Mouse (Mus musculus) R1 (cell line): ENCODE data around the gene Hes5.

ENCODE experiments used
- DNase-seq: peaks from one replicate; pipeline ENCODE4 v3.0.0-alpha.2; 2018; ENCODE audit warnings: low read depth, low spot score

Gene Hes5

DNA sequence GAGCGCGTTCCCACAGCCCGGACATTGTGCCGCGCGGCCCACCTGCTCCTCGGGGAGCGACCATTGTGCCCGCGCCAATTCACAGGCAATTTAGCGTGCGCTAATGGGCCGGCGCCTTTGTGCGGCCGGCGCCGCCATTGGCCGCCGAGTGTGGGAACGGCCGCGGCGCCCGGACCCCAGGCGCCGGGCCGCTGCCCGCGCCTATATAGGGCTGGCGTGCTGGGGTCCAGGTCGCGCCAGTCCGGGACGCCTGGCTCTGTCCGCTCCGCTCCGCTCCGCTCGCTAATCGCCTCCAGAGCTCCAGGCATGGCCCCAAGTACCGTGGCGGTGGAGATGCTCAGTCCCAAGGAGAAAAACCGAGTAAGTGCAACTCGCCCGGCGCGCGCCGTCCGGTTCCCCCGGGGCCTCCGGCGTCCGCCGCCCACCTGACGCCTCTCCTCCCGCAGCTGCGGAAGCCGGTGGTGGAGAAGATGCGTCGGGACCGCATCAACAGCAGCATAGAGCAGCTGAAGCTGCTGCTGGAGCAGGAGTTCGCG, at the start of gene Hes5:
TSS of gene Hes5 (plus strand) at position 234 of the 536 bp plus-strand sequence.
- peak; percentile 52 for DNase-seq

DNA sequence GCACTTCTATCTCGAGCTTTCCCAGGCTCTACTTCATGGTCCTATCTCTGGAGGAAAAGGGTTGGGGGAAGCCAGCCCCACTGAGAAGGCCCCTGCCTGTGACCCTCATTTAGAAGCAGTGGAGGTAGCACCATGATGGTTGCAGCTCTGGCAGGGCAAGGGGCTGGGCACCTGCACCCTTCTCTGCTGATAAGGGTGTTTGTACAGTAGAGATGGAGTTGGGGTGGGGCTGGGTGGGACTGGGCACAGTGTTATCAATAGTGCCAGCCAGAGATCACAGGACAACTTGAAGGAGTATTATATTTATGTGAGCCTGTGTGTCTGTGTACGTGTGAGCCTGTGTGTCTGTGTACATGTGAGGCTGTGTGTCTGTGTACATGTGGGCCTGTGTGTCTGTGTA, 49.1 kb upstream of the Hes5 start:
- no peak for DNase-seq

- no peak for DNase-seq
These were observed 46.9 kb upstream of the Hes5 start for GRCm38 (mm10) chr4:154913845-154914244.

DNA sequence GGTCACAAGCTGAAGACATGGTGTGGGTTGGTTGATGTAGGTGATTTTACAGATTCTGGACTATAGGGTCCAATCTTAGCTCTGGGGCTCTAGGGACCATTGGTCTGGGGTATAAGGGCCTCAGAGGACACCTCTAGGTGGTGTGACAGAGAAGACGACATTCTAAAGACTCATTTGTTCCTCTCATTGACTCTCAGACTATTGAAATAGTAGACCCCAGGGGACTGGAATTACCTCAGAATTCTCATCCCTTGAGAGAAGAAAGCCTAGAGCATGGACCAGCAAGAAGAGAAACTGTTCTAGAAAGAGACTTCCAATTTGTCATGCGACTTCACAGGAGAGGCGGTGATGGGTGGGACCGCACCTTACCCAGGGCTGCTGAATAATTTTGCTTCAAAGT, 46.5 kb upstream of the Hes5 start:
- DNase-seq: no peak

DNA sequence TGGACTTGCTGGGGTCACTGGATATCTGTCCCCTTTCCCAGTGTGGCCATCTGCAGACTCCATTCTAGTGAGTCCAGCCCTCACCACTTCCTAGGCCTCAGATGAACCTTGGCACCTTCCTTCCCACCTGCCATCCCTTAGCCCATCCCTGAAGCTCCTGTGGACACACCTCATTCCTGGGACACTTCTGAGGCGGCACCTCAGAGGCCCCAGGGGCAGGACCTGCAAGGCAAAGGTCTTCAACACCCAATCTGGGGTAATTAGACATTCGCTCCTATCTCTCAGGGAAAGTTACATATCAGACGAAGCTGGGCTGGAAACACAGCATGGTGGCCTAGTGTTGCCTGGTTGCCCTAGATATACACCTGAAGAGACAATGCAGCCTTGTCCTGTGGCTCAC, 46.0 kb upstream of the Hes5 start:
- no peak for DNase-seq

DNA sequence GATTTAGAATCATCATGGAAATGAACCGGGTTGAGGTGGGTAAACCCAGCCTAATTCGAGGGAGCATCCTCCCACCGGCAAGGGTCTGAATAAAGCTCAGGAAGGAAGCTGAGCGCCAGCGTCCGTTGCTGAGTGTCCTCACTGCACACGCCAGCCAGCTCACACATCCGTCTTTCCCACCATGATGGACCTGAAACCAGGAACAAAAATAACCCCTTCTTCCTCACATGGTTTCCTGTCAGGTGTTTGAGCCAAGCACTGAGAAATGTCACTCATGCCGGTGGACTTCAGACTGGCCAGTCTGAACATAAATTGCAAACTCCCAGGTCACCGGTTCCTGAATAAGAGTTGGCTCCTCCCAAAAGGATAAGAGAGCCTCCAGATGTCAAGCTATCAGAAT, 45.4 kb upstream of the Hes5 start:
- no peak for DNase-seq

DNA sequence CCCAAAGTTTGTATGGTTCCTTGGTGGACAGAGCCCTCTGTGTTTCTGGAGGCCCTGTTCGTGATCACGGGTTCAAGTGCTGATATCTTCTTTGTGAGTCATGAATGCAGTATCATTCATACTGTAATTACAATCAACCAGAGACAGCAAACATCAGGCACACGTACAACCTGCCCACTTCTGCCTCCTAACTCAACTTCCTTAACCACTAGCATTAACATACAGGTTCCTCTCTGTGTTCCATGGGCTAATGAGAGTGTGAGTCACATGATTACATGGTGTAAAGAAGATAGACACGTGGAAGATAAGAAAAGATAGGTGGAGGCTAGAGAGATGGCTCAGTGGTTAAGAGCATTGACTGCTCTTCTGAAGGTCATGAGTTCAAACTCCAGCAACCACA, 44.1 kb upstream of the Hes5 start:
- DNase-seq: no peak

DNA sequence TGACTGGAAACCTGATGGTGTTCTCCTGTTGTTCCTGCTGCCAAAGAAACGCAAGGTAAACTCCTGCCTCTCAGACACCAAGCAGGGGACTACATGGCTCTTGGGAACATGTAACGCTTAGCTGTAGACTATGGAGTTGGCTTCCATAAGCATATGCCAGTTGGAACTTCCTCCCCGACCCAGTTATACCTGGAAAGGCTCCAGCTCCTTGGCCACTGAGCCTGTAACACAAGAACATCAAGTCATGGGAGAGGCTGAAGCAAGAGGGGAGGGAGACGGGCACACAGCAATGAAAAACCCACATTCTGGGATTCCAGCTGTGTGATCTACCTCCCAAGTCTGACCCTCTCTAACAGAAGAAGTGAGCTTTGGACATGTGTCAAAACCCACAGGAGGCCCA, 38.4 kb upstream of the Hes5 start:
- DNase-seq: no peak

GRCm38 (mm10) chr4:154922931-154923330, 37.8 kb upstream of the Hes5 start:
- no peak for DNase-seq

- DNase-seq: peak; percentile 73
These were observed 35.3 kb upstream of the Hes5 start for GRCm38 (mm10) chr4:154925413-154925812.

DNA sequence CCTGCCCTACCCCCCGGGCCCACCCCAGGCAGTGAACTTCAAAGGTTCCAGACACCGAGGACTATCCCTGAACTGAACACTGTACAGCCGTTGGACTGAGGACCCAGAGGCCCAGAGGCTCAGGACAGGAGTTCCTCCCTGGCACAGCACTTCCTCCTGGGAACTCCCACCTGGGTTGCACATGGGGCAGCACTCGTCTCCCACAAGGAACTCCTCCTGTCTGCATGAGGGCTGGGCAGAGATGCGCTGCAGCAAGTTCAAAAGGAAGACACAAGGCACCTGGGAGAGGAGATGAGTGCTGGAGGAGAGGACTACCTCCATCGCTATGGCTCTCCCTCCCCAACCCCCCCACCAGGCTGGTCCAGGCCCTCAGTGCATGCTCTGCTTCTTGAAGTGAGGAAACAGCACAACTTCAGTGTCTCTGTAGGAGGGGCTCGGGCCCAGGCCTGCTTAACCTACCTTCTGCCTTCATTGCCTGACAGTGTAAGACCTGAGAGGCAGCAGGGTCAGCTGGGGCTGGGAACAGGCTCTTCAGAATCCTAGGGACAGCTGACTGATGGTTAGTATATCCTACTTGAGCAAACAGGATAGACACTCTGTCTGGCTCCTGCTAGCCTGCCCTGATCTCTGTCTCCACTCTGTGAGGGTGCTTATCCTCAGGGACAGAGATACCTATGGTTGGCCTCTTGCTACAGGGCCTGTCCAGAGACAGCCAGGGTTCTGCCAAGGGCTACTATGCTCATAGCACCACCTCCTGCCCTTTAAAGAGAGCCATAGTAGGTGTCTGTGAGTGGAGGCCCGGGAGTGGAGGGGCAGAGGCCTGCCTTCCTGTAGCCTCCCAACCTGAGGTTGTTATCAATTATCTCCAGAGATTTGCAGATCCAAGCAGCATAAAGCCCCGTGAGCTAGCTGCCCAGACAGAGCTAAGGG, 33.5 kb upstream of the Hes5 start:
- DNase-seq: no peak

DNA sequence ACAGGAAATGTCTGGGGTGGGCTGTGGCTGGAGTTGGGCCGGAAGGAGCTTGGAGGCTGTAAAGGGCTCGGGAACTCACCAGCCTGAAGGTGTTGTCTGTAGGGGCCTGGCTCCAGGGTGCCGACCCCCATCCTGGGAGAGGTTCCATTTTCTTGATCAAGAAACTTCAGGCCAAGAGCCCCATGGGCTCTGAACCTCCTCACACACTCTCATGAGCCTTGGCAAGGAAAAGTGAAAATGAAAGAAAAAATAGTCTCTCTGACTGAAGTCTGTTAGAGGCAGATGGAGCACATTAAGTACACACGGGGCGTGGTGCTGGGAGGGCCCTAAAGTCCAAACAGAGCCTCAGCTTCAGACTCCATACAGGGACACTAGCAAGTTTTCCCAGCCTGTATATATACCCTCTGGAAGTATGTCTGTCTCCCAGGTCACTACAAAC, 32.8 kb upstream of the Hes5 start:
- no peak for DNase-seq

DNA sequence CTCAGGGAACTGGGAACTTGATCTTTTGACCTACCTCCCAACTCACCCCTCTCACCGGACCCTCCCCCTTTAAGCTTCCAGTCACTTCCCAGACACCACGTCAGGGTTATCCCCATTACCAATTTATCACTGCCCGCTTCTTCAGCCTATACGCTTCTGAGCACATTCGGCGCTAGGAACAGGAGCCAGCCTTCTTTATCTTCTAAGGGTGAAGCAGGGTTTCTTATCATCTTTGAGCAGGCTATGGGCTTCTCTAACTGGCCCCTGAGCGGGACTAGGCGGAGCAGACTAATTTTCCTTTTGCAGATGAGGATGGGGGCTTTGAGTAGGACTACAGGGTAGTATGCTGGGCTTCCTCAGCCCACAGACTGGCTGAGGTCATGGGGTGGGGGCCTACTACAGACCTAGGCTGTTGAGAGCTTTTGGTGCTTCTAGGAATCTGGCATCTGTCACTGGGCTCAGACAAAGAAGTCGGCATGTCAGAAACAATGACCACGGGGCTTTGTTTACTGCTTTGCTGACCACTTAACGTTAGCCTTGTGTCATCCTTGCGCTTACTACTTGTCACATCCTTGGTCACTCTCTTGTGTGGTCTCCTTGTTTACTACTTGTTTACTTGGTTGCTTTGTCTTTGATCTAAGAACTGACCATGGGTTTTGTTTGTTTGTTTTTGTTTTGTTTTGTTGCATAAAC, 32.2 kb upstream of the Hes5 start, which contains the start of gene Tnfrsf14:
TSS of gene Tnfrsf14 (minus strand) at position 169 of the 693 bp plus-strand sequence.
- DNase-seq: no peak

DNA sequence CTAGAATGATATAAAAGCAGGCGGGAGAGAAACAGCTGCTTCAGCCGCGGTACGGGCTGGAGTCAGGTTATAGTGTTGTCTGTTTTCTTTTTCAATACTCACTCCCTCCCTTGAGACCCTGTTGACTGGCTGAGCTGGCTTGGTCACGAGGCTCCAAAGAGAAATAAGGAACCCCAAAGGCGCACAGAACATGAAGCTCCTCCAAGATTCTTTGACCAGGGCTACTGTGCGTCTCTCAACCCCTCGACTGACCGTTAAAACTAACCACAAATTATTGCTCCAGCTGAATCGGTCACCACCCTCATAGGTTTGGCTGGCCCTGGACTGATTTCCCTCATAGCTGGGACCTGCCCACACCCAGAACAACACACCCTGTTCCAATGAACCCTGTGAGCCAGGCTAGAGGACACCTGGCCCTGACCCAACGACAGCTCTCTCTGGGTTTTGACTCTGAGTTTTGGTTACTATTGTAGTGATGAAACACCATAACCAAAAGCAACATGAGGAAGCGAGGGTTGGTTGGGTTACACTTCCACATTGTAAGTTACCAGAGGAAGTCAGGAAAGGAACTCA, 31.5 kb upstream of the Hes5 start:
- no peak for DNase-seq

DNA sequence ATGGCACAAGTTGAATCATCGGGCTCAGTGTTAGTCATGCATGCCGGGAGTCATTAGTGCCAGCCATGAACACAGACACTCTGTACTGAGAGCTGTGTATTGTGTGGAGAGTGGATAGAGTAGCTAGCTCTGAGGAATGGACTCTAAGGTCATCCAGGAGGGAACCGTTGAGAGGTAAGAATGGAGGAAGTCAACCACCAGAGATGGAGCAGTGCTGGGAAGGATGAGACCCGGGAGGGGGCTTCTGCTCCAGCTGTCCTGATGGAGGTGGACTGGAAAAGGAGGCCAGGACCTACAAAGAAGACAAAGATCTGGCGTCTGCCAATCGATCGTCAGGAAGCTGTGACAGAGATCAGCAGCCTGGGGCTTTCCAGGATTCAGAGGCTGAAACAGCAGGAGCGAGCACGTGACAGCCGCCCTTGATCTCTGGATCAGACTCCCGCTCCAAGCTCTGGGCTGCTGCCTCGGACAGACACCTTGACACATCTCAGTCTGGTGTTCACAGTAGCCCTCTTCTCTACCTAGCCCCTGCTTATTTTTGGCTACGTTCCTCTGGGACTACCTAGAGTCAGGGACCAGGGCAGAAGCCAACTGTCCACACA, 27.3 kb upstream of the Hes5 start:
- no peak for DNase-seq

GRCm38 (mm10) chr4:154934800-154935199, 25.9 kb upstream of the Hes5 start:
- DNase-seq: no peak

DNA sequence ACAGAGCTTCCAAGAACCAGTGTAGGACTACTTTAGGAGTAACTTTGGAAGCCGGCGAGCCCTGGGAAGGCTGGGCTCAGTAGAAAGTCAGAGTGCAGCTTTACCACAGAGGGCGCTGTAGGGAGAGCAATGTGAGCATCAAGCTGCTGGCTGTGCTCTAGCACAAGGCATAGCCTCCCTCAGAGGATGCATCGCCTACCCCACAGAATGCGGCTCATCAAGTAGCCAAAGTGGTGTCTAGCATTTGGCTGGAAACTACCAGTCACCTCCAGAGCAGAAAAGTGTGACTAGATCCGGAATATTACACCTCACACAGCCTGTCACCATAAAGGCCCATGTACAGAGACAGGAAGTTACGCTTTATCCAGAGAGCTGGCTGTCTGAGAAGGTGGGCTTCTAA, 24.9 kb upstream of the Hes5 start:
- no peak for DNase-seq

- DNase-seq: no peak
These were observed 24.0 kb upstream of the Hes5 start for GRCm38 (mm10) chr4:154936542-154937255.

GRCm38 (mm10) chr4:154937746-154938145, 23.0 kb upstream of the Hes5 start:
- DNase-seq: no peak

DNA sequence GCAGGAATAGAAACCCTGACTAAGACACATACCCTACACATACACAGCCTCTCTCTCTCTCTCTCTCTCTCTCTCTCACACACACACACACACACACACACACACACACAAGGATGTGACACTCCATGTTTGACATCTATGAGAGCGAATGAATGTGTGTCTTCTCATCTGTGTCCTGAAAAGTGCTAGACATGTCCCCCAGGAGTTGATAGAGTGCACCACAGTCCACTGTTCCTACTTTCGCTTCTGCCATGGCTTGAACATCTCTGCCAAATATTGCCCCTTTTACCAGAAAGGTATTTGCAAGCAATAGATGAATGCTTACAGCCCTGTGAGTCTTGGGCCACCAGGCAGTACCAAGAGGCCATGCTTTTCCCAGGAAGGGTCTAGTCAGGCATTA, 20.6 kb upstream of the Hes5 start:
- no peak for DNase-seq

DNA sequence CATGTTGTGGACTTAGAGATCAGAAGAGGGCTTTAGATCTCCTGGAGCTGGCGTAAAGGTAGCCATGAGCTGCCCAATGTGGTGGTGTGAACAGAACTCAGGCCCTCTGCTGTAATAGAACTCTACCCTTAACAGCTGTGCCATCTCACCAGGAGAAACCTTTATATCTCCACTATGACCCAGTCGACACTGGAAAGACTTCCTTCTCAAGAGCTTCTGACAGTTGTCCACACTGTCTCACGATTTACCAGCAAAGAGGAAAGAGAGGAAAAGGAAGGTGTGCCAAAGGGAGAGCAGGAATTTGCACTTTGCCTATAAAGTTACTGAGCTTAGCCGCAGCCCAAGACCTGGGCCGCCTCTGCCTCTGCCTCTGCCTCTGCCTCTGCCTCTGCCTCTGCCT, 18.9 kb upstream of the Hes5 start:
- no peak for DNase-seq
